Mouse (Mus musculus) midbrain, postnatal 0 days (tissue): ENCODE measurements around the gene Pdx1. TPM values are rescaled to one million over a fixed set of nuclear protein-coding genes. Genes with fewer than 3 reads are reported as not detected.

ENCODE experiments used
- ATAC-seq: fragments of 200-750 bp; cut with Nextera tagmentation; 2 replicates; pipeline ENCODE4 v1.8.0; 2017; ENCODE audit warnings: moderate number of reproducible peaks, mild to moderate bottlenecking, moderate TSS enrichment, moderate library complexity; ENCODE audit not compliant: low FRiP score
- DNase-seq: peaks from one replicate; pipeline ENCODE4 v3.0.0-alpha.2; 2015; ENCODE audit warnings: low spot score
- H3K27ac ChIP-seq: fragments of 300-500 bp; sonication (generic); 2 replicates; pipeline ENCODE4 v1.5.1; 2014; ENCODE audit warnings: low read depth, mild to moderate bottlenecking, low read length, mixed read lengths
- H3K27me3 ChIP-seq: fragments of 300-500 bp; sonication (generic); 2 replicates; pipeline ENCODE4 v1.6.1; 2014; ENCODE audit warnings: low read length, control low read depth, mixed read lengths; ENCODE audit not compliant: insufficient read depth
- H3K36me3 ChIP-seq: fragments of 300-500 bp; sonication (generic); 2 replicates; pipeline ENCODE4 v1.6.1; 2014; ENCODE audit warnings: low read length, control low read depth, mixed read lengths; ENCODE audit not compliant: insufficient read depth
- H3K4me1 ChIP-seq: fragments of 300-500 bp; sonication (generic); 2 replicates; pipeline ENCODE4 v1.6.1; 2014; ENCODE audit warnings: mild to moderate bottlenecking, control low read depth, antibody characterized with exemption, low read length, mixed read lengths; ENCODE audit not compliant: insufficient read depth
- H3K4me2 ChIP-seq: fragments of 300-500 bp; sonication (generic); 2 replicates; pipeline ENCODE4 v1.6.1; 2014; ENCODE audit warnings: low read depth, mild to moderate bottlenecking, low read length, mixed read lengths; ENCODE audit not compliant: poor library complexity, severe bottlenecking
- H3K4me3 ChIP-seq: fragments of 300-500 bp; sonication (generic); 2 replicates; pipeline ENCODE4 v1.5.1; 2014; ENCODE audit warnings: low read depth, mild to moderate bottlenecking, low read length, moderate library complexity
- H3K9ac ChIP-seq: fragments of 300-500 bp; sonication (generic); replicated peaks from 2 replicates; pipeline ENCODE4 v1.6.1; 2014; ENCODE audit warnings: mild to moderate bottlenecking, low read length, moderate library complexity, mixed read lengths; ENCODE audit not compliant: poor library complexity, severe bottlenecking
- H3K9me3 ChIP-seq: fragments of 300-500 bp; sonication (generic); 2 replicates; pipeline ENCODE4 v1.6.1; 2016; ENCODE audit warnings: low read length, control low read depth
- CTCF ChIP-seq: IDR thresholded peaks from 2 replicates; pipeline ENCODE4 v1.5.1; 2016; ENCODE audit warnings: antibody characterized with exemption, mild to moderate bottlenecking
- WGBS: fragments of 180-500 bp; shearing (Covaris S2); extraction: QIAGEN DNeasy Blood & Tissue Kit; methylation state at CpG from one replicate; pipeline ENCODE4 v1.1.7; 2014; 5-methylcytosine and 5-hydroxymethylcytosine counted together
- polyA plus RNA-seq: library from polyadenylated mRNA; unstranded; fragments of >200 nt; fragmentation: Nextera tagmentation; extraction: Ambion mirVana; gene quantifications from 2 replicates; pipeline ENCODE4 v1.2.1, GENCODE M21; 2015
- total RNA-seq: library from RNA; depleted of rRNA; stranded (reverse); fragments of >200 nt; gene quantifications from 2 replicates; pipeline ENCODE4 v1.2.3, GENCODE M21; 2014

Pdx1 gene
- total and polyA plus RNA-seq, 2 experiments from 2014 or later, result not detected

GRCm38 (mm10) chr5:147300917-147301780, 31.4 kb downstream of the Pdx1 start:
- WGBS, result under 1% methylated on average over 21 of the region's 21 CpGs
- no peaks in the 10 kb centered on the region for H3K9me3 ChIP-seq
- ATAC-seq, result no peak

GRCm38 (mm10) chr5:147301781-147302070, 32.0 kb downstream of the Pdx1 start:
- 1% methylated on average over 10 of the region's 10 CpGs for WGBS
- H3K9ac ChIP-seq, result no peak overlapping the region

More at GRCm38 (mm10) chr5:147300917-147301780, 31.4 kb downstream of the Pdx1 start:
- Histone ChIP-seq H3K4me1 (no peaks in the 10 kb centered on the region), H3K4me2 (no peak overlapping the region), H3K9ac (no peak overlapping the region), H3K27ac (no peak overlapping the region), H3K36me3 (no peaks in the 10 kb centered on the region), H3K27me3 (peaks cover 93% of the 10 kb centered on the region), H3K4me3 (no peak overlapping the region)
- TF ChIP-seq CTCF, result no peak
- DNase-seq, result no peak

GRCm38 (mm10) chr5:147302141-147302540, 32.4 kb downstream of the Pdx1 start:
- Histone ChIP-seq H3K36me3 (no peaks in the 10 kb centered on the region), H3K4me3 (no peak overlapping the region), H3K9ac (no peak overlapping the region), H3K27ac (no peak overlapping the region), H3K9me3 (no peaks in the 10 kb centered on the region), H3K4me2 (no peak overlapping the region), H3K27me3 (peaks cover 99% of the 10 kb centered on the region), H3K4me1 (no peaks in the 10 kb centered on the region)
- WGBS, result 3% methylated on average over 8 of the region's 8 CpGs
- TF ChIP-seq CTCF, result no peak
- no peak for DNase-seq
- no peak for ATAC-seq

More at GRCm38 (mm10) chr5:147301781-147302070, 32.0 kb downstream of the Pdx1 start:
- TF ChIP-seq CTCF, result no peak
- H3K9me3 ChIP-seq, result no peaks in the 10 kb centered on the region
- no peak overlapping the region for H3K4me2 ChIP-seq
- ATAC-seq, result no peak
- H3K27me3 ChIP-seq, result peaks cover 99% of the 10 kb centered on the region
- H3K27ac ChIP-seq, result no peak overlapping the region
- no peaks in the 10 kb centered on the region for H3K36me3 ChIP-seq
- H3K4me1 ChIP-seq, result no peaks in the 10 kb centered on the region
- no peak overlapping the region for H3K4me3 ChIP-seq
- no peak for DNase-seq

GRCm38 (mm10) chr5:147302746-147303400, 33.1 kb downstream of the Pdx1 start:
- Histone ChIP-seq H3K36me3 (no peaks in the 10 kb centered on the region), H3K27ac (no peak overlapping the region), H3K27me3 (peaks cover 99% of the 10 kb centered on the region), H3K4me1 (no peaks in the 10 kb centered on the region), H3K4me3 (no peak overlapping the region), H3K9me3 (no peaks in the 10 kb centered on the region), H3K4me2 (no peak overlapping the region), H3K9ac (no peak overlapping the region)
- 5% methylated on average over 13 of the region's 13 CpGs for WGBS
- no peak for DNase-seq
- TF ChIP-seq CTCF, result no peak
- no peak for ATAC-seq

GRCm38 (mm10) chr5:147304276-147305155, 34.8 kb downstream of the Pdx1 start:
- no peak overlapping the region for H3K4me2 ChIP-seq
- no peak for ATAC-seq
- TF ChIP-seq CTCF, result no peak

More at GRCm38 (mm10) chr5:147304276-147305155, 34.8 kb downstream of the Pdx1 start:
- Histone ChIP-seq H3K9ac (no peak overlapping the region), H3K4me3 (0 out of 2 replicates have a peak overlapping the region, but pooled peaks have one; percentile 3), H3K9me3 (no peaks in the 10 kb centered on the region), H3K4me1 (no peaks in the 10 kb centered on the region), H3K27me3 (peaks cover 99% of the 10 kb centered on the region), H3K36me3 (no peaks in the 10 kb centered on the region), H3K27ac (no peak overlapping the region)
- DNase-seq, result no peak
- WGBS, result under 1% methylated on average over 54 of the region's 54 CpGs
